Mouse (Mus musculus): ENCODE data around the gene Itpripl2.

DNA sequence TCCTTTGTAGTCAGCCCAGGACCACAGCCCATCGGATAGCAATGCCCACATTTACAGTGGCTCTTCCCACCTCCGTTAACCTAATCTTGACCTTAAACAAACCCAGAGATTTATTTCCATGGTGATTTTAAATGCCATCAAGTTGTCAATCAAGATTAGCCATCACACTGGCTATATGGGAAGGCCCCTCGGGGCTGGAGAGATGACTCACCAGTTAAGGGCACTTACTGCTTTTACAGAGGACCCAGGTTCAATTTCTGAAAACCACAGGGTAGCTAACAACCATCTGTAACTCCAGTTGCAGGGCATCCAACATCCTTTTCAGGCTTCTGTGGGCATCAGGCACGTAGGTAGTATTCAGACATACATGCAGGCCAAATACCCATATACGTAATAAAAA, 15.3 kb downstream of the Itpripl2 start:
- TF ChIP-seq CTCF (IDR thresholded peaks at IDR 0.05; ENCODE audit: control insufficient read depth, insufficient read depth, insufficient replicate concordance, low read depth, low read length) = no peak
- no peak for TF ChIP-seq POLR2A (IDR thresholded peaks at IDR 0.05; ENCODE audit: control insufficient read depth, low read depth, low read length)
